Mouse (Mus musculus): ENCODE data around the gene Olfr350.

Gene Olfr350

GRCm38 (mm10) chr2:36846010-36846409, at the start of gene Olfr350:
Gene Olfr350 (plus strand): TSS chr2:36846310.
- DNase-seq (ENCODE audit: low read depth, low spot score), result no peak
- Histone ChIP-seq H3K36me3 (ENCODE audit: control insufficient read depth, insufficient read depth, low read length, poor library complexity, severe bottlenecking) (no peaks in the 10 kb centered on the region), H3K27me3 (ENCODE audit: control insufficient read depth, insufficient read depth, low read length, poor library complexity, severe bottlenecking) (no peaks in the 10 kb centered on the region)

GRCm38 (mm10) chr2:36816932-36817331, 29.2 kb upstream of the Olfr350 start, which contains the start of gene Olfr3:
Gene Olfr3 (minus strand): TSS chr2:36817032.
- Histone ChIP-seq H3K27me3 (ENCODE audit: control insufficient read depth, insufficient read depth, low read length, poor library complexity, severe bottlenecking) (no peaks in the 10 kb centered on the region), H3K36me3 (ENCODE audit: control insufficient read depth, insufficient read depth, low read length, poor library complexity, severe bottlenecking) (no peaks in the 10 kb centered on the region)
- DNase-seq (ENCODE audit: low read depth, low spot score), result no peak

- no peak for DNase-seq (ENCODE audit: low read depth, low spot score)
- no peaks in the 10 kb centered on the region for H3K36me3 ChIP-seq (ENCODE audit: control insufficient read depth, insufficient read depth, low read length, poor library complexity, severe bottlenecking)
- H3K27me3 ChIP-seq (ENCODE audit: control insufficient read depth, insufficient read depth, low read length, poor library complexity, severe bottlenecking), result no peaks in the 10 kb centered on the region
Measured at GRCm38 (mm10) chr2:36862560-36862959, 16.4 kb downstream of the Olfr350 start, which contains the start of gene Olfr351. Gene Olfr351 (minus strand): TSS chr2:36862660.

- Histone ChIP-seq H3K36me3 (ENCODE audit: control insufficient read depth, insufficient read depth, low read length, poor library complexity, severe bottlenecking) (no peaks in the 10 kb centered on the region), H3K27me3 (ENCODE audit: control insufficient read depth, insufficient read depth, low read length, poor library complexity, severe bottlenecking) (no peaks in the 10 kb centered on the region)
- no peak for DNase-seq (ENCODE audit: low read depth, low spot score)
Measured at GRCm38 (mm10) chr2:36868160-36868559, 22.1 kb downstream of the Olfr350 start, which contains the start of gene Olfr352. Gene Olfr352 (plus strand): TSS chr2:36868460.

GRCm38 (mm10) chr2:36892836-36893235, 46.7 kb downstream of the Olfr350 start, which contains the start of gene Olfr353:
Gene Olfr353 (minus strand): TSS chr2:36892936.
- no peak for DNase-seq (ENCODE audit: low read depth, low spot score)
- H3K27me3 ChIP-seq (ENCODE audit: control insufficient read depth, insufficient read depth, low read length, poor library complexity, severe bottlenecking), result no peaks in the 10 kb centered on the region
- H3K36me3 ChIP-seq (ENCODE audit: control insufficient read depth, insufficient read depth, low read length, poor library complexity, severe bottlenecking), result no peaks in the 10 kb centered on the region

GRCm38 (mm10) chr2:36897114-36897513, 51.0 kb downstream of the Olfr350 start:
- no peak for DNase-seq (ENCODE audit: low read depth, low spot score)
- H3K27me3 ChIP-seq (ENCODE audit: control insufficient read depth, insufficient read depth, low read length, poor library complexity, severe bottlenecking), result no peaks in the 10 kb centered on the region
- no peaks in the 10 kb centered on the region for H3K36me3 ChIP-seq (ENCODE audit: control insufficient read depth, insufficient read depth, low read length, poor library complexity, severe bottlenecking)

Data from splenic B cell, adult 2 months (primary cell).